Mouse (Mus musculus): Measurements from ENCODE around the gene Zfp692. TPM values are rescaled to one million over a fixed set of nuclear protein-coding genes. Genes with fewer than 3 reads are reported as not detected.
"Not testable (repeated sequence)": the region's sequence is repeated elsewhere in the genome, so short reads cannot be mapped to it uniquely, and the experiment has no call there.

Gene Zfp692
- polyA plus RNA-seq, 1 experiment: 1.1 TPM

- Histone ChIP-seq H3K4me1 (ENCODE audit: control insufficient read depth) (peaks cover 50% of the 10 kb centered on the region), H3K9me3 (ENCODE audit: control insufficient read depth, low read length) (no peaks in the 10 kb centered on the region), H3K4me3 (replicated peaks) (peak overlapping the region; percentile 72), H3K27me3 (ENCODE audit: control insufficient read depth) (no peaks in the 10 kb centered on the region), H3K36me3 (ENCODE audit: control insufficient read depth) (no peaks in the 10 kb centered on the region)
- TF ChIP-seq TAL1 (IDR thresholded peaks at IDR 0.05; ENCODE audit: low read length): no peak
- no peak for TF ChIP-seq GATA1 (IDR thresholded peaks at IDR 0.05; ENCODE audit: low read length)
These were observed 4.0 kb upstream of the Zfp692 start for GRCm38 (mm10) chr11:58302774-58303445.

GRCm38 (mm10) chr11:58303594-58303993, 3.3 kb upstream of the Zfp692 start:
- Histone ChIP-seq H3K9me3 (ENCODE audit: control insufficient read depth, low read length) (no peaks in the 10 kb centered on the region), H3K4me3 (replicated peaks) (peak overlapping the region; percentile 43), H3K27me3 (ENCODE audit: control insufficient read depth) (no peaks in the 10 kb centered on the region), H3K36me3 (ENCODE audit: control insufficient read depth) (peaks cover under 1% of the 10 kb centered on the region), H3K4me1 (ENCODE audit: control insufficient read depth) (peaks cover 54% of the 10 kb centered on the region)
- TF ChIP-seq TAL1 (IDR thresholded peaks at IDR 0.05; ENCODE audit: low read length): no peak
- TF ChIP-seq GATA1 (IDR thresholded peaks at IDR 0.05; ENCODE audit: low read length): no peak

GRCm38 (mm10) chr11:58305299-58305698, 1.6 kb upstream of the Zfp692 start:
- not testable (repeated sequence) for H3K4me3 ChIP-seq (replicated peaks); H3K27me3 ChIP-seq (ENCODE audit: control insufficient read depth); H3K9me3 ChIP-seq (ENCODE audit: control insufficient read depth, low read length)
- Histone ChIP-seq H3K36me3 (ENCODE audit: control insufficient read depth) (peaks cover 18% of the 10 kb centered on the region), H3K4me1 (ENCODE audit: control insufficient read depth) (peaks cover 57% of the 10 kb centered on the region)

GRCm38 (mm10) chr11:58307411-58308080, 677 bp downstream of the Zfp692 start:
- Histone ChIP-seq H3K36me3 (ENCODE audit: control insufficient read depth) (peaks cover 39% of the 10 kb centered on the region), H3K4me3 (replicated peaks) (peak overlapping the region; percentile 72), H3K27me3 (ENCODE audit: control insufficient read depth) (no peaks in the 10 kb centered on the region), H3K4me1 (ENCODE audit: control insufficient read depth) (peaks cover 39% of the 10 kb centered on the region), H3K9me3 (ENCODE audit: control insufficient read depth, low read length) (no peaks in the 10 kb centered on the region)
- TF ChIP-seq TAL1 (IDR thresholded peaks at IDR 0.05; ENCODE audit: low read length) (no peak), GATA1 (IDR thresholded peaks at IDR 0.05; ENCODE audit: low read length) (no peak)

- TF ChIP-seq TAL1 (IDR thresholded peaks at IDR 0.05; ENCODE audit: low read length): no peak
- no peak for TF ChIP-seq GATA1 (IDR thresholded peaks at IDR 0.05; ENCODE audit: low read length)
- H3K4me1 ChIP-seq (ENCODE audit: control insufficient read depth): peaks cover 33% of the 10 kb centered on the region
- H3K9me3 ChIP-seq (ENCODE audit: control insufficient read depth, low read length): no peaks in the 10 kb centered on the region
- H3K27me3 ChIP-seq (ENCODE audit: control insufficient read depth): no peaks in the 10 kb centered on the region
- H3K4me3 ChIP-seq (replicated peaks): no peak overlapping the region
- peaks cover 50% of the 10 kb centered on the region for H3K36me3 ChIP-seq (ENCODE audit: control insufficient read depth)
These were observed 1.8 kb downstream of the Zfp692 start for GRCm38 (mm10) chr11:58308661-58309060.

GRCm38 (mm10) chr11:58314069-58314468, 7.2 kb downstream of the Zfp692 start:
- H3K36me3 ChIP-seq (ENCODE audit: control insufficient read depth): peaks cover 99% of the 10 kb centered on the region
- H3K4me3 ChIP-seq (replicated peaks): no peak overlapping the region
- peaks cover 8% of the 10 kb centered on the region for H3K9me3 ChIP-seq (ENCODE audit: control insufficient read depth, low read length)
- H3K27me3 ChIP-seq (ENCODE audit: control insufficient read depth): no peaks in the 10 kb centered on the region
- no peak for TF ChIP-seq GATA1 (IDR thresholded peaks at IDR 0.05; ENCODE audit: low read length)
- TF ChIP-seq TAL1 (IDR thresholded peaks at IDR 0.05; ENCODE audit: low read length): no peak
- H3K4me1 ChIP-seq (ENCODE audit: control insufficient read depth): peaks cover 10% of the 10 kb centered on the region

GRCm38 (mm10) chr11:58315536-58316168, 8.8 kb downstream of the Zfp692 start:
- H3K36me3 ChIP-seq (ENCODE audit: control insufficient read depth): peaks cover 99% of the 10 kb centered on the region
- no peak overlapping the region for H3K4me3 ChIP-seq (replicated peaks)
- H3K27me3 ChIP-seq (ENCODE audit: control insufficient read depth): no peaks in the 10 kb centered on the region
- peaks cover 8% of the 10 kb centered on the region for H3K9me3 ChIP-seq (ENCODE audit: control insufficient read depth, low read length)
- H3K4me1 ChIP-seq (ENCODE audit: control insufficient read depth): peaks cover 16% of the 10 kb centered on the region
- TF ChIP-seq TAL1 (IDR thresholded peaks at IDR 0.05; ENCODE audit: low read length): no peak
- no peak for TF ChIP-seq GATA1 (IDR thresholded peaks at IDR 0.05; ENCODE audit: low read length)

GRCm38 (mm10) chr11:58316344-58316743, 9.5 kb downstream of the Zfp692 start:
- Histone ChIP-seq H3K4me3 (replicated peaks) (no peak overlapping the region), H3K4me1 (ENCODE audit: control insufficient read depth) (peaks cover 23% of the 10 kb centered on the region), H3K27me3 (ENCODE audit: control insufficient read depth) (no peaks in the 10 kb centered on the region), H3K9me3 (ENCODE audit: control insufficient read depth, low read length) (peaks cover 8% of the 10 kb centered on the region), H3K36me3 (ENCODE audit: control insufficient read depth) (peaks cover 99% of the 10 kb centered on the region)
- TF ChIP-seq TAL1 (IDR thresholded peaks at IDR 0.05; ENCODE audit: low read length): no peak
- TF ChIP-seq GATA1 (IDR thresholded peaks at IDR 0.05; ENCODE audit: low read length): no peak

GRCm38 (mm10) chr11:58316768-58317390, 10.0 kb downstream of the Zfp692 start:
- H3K4me1 ChIP-seq (ENCODE audit: control insufficient read depth): peaks cover 28% of the 10 kb centered on the region
- no peak overlapping the region for H3K4me3 ChIP-seq (replicated peaks)
- H3K9me3 ChIP-seq (ENCODE audit: control insufficient read depth, low read length): peaks cover 8% of the 10 kb centered on the region
- TF ChIP-seq GATA1 (IDR thresholded peaks at IDR 0.05; ENCODE audit: low read length) (no peak), TAL1 (IDR thresholded peaks at IDR 0.05; ENCODE audit: low read length) (no peak)
- H3K27me3 ChIP-seq (ENCODE audit: control insufficient read depth): no peaks in the 10 kb centered on the region
- H3K36me3 ChIP-seq (ENCODE audit: control insufficient read depth): peaks cover 99% of the 10 kb centered on the region
